Mouse (Mus musculus): ENCODE measurements around the gene Hormad2. TPM values are rescaled to one million over a fixed set of nuclear protein-coding genes. Genes with fewer than 3 reads are reported as not detected.

The Hormad2 gene
- polyA plus RNA-seq, 1 experiment from 2014 or later, result 0.17 TPM

DNA sequence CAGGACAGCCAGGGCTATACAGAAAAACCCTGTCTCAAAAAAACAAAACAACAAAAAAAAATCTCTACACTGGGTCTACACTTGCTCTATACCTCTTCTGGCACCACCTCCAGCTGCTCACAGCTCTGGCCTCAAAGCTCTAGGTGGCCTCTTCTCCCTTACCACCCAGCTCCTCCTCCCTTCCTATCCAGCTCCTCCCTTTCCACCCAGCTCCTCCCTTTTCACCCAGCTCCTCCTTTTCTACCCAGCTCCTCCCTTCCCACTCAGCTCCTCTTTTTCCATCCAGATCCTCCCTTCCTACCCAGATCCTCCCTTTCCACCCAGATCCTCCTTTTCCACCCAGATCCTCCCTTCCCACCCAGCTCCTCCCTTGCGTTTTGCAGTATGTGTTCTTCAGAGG is 26.5 kb upstream of the Hormad2 start:
- Histone ChIP-seq H3K27me3 (replicated peaks) (no peaks in the 10 kb centered on the region), H3K4me3 (replicated peaks) (no peak overlapping the region), H3K27ac (no peak overlapping the region), H3K36me3 (no peaks in the 10 kb centered on the region), H3K9me3 (no peaks in the 10 kb centered on the region), H3K9ac (no peak overlapping the region), H3K4me2 (no peak overlapping the region), H3K4me1 (no peaks in the 10 kb centered on the region)
- ATAC-seq (ENCODE audit: insufficient read depth, low FRiP score, low read depth), result no peak
- 91% methylated on average over 1 of the region's 1 CpGs for WGBS

DNA sequence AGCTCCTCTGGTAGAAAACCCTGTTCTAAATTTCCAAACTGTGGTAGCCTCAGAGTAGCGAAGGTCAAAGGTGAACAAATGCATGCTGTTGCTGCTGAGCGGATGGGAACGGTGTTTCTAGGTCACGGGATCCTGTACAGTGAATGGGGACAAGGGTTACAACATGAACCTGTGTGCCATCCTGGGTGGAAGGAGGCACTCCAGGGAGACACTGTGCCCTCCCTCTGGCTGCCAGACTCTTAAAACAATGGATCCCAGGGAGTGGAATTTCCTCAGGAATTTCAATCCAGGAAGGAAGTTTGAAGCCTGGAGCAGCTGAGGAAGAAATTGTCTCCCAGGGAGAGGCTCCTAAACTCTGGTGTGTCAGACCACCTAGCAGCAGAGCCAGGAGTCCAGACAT is 25.3 kb upstream of the Hormad2 start:
- Histone ChIP-seq H3K36me3 (no peaks in the 10 kb centered on the region), H3K27me3 (replicated peaks) (no peaks in the 10 kb centered on the region), H3K9me3 (no peaks in the 10 kb centered on the region), H3K4me1 (no peaks in the 10 kb centered on the region), H3K27ac (no peak overlapping the region), H3K4me3 (replicated peaks) (no peak overlapping the region), H3K9ac (no peak overlapping the region), H3K4me2 (no peak overlapping the region)
- ATAC-seq (ENCODE audit: insufficient read depth, low FRiP score, low read depth), result no peak
- WGBS, result 64% methylated on average over 4 of the region's 4 CpGs

DNA sequence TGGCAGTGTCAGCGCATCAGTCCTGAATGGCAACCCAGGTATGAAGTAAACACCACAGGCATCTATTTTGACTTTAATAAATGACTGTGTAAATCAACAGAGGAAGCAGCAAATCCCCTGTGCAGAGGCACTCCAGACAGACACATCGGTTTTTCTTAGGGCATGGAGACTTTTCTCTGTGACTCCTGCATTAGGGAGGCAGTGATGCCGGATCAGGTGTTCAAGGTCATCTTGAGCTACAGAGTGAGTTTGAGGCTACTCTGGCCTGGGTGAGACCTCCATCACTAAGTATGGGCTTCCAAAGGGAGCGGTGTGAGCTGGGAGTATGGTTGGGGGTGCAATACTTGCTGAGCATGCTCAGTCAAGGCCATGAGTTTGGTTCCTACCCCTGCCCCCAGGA is 23.7 kb upstream of the Hormad2 start:
- H3K9ac ChIP-seq, result no peak overlapping the region
- H3K4me1 ChIP-seq, result no peaks in the 10 kb centered on the region
- no peaks in the 10 kb centered on the region for H3K27me3 ChIP-seq (replicated peaks)
- no peaks in the 10 kb centered on the region for H3K36me3 ChIP-seq
- no peak overlapping the region for H3K4me3 ChIP-seq (replicated peaks)
- 86% methylated on average over 4 of the region's 4 CpGs for whole genome bisulfite sequencing
- no peak for ATAC-seq (ENCODE audit: insufficient read depth, low FRiP score, low read depth)
- no peak overlapping the region for H3K4me2 ChIP-seq
- no peak overlapping the region for H3K27ac ChIP-seq
- H3K9me3 ChIP-seq, result no peaks in the 10 kb centered on the region

DNA sequence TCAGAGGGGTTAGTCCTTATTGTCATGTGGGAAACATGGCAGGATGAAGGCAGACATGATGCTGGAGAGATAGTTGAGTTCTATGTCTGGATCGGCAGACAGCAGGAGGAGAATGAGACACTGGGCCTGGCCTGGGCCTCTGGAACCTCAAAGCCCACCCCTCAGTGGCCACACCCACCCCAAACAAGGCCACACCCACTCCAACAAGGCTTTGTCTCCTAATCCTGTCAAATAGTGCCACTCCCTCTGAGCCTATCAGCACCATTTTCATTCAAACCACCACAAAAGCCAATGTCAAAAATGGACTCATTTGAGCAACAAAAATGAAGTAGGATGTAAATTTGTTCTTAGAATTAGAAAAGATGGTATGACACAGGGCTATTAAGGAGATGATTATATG is 23.3 kb upstream of the Hormad2 start:
- 84% methylated on average over 1 of the region's 1 CpGs for WGBS
- no peaks in the 10 kb centered on the region for H3K9me3 ChIP-seq
- H3K4me3 ChIP-seq (replicated peaks), result no peak overlapping the region
- H3K4me2 ChIP-seq, result no peak overlapping the region
- no peak for ATAC-seq (ENCODE audit: insufficient read depth, low FRiP score, low read depth)
- H3K9ac ChIP-seq, result no peak overlapping the region
- no peaks in the 10 kb centered on the region for H3K27me3 ChIP-seq (replicated peaks)
- no peak overlapping the region for H3K27ac ChIP-seq
- no peaks in the 10 kb centered on the region for H3K36me3 ChIP-seq
- no peaks in the 10 kb centered on the region for H3K4me1 ChIP-seq

DNA sequence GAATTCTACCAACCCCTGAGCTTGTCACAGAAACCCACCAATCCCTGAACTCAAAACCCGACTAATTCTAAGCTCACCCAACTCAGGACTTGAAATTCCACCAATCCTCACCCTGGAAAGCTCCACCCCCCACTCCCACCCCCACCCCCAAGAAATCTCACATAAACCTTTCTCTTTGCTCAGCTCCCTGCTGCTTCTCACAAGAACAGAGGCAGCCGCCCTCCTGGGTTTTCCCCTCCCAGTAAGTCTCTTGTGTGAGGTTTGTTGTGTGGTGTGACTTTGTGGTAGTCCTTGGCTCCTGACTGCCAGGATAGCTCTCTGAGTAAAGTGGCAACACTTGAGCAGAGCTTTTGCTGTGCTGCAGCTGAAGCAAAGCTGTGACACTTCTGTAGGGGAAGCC is 22.0 kb upstream of the Hormad2 start:
- 46% methylated on average over 2 of the region's 2 CpGs for WGBS
- Histone ChIP-seq H3K4me3 (replicated peaks) (no peak overlapping the region), H3K9ac (no peak overlapping the region), H3K4me1 (no peaks in the 10 kb centered on the region), H3K27me3 (replicated peaks) (no peaks in the 10 kb centered on the region), H3K4me2 (no peak overlapping the region), H3K9me3 (no peaks in the 10 kb centered on the region), H3K27ac (no peak overlapping the region), H3K36me3 (no peaks in the 10 kb centered on the region)
- no peak for ATAC-seq (ENCODE audit: insufficient read depth, low FRiP score, low read depth)

DNA sequence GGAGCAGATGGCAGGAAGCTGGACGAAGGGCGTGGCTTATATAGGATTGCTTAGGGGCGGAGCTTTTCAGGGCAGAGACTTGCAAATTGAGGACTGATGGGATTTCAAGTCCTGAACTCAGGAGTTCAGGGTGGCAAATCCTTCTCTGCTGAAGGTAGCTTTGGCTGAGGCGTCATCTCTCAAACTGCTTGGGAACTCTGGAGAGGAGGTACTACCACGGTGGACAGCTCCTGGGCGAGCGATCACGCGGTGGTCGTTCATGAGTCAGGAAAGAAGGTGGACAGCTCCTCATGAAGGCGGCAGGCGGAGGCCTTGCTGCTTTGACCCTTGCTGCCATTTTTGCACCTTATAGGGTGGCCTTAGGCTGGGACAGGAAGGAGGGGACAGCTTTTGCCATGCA is 20.2 kb upstream of the Hormad2 start:
- Histone ChIP-seq H3K36me3 (no peaks in the 10 kb centered on the region), H3K27ac (no peak overlapping the region), H3K27me3 (replicated peaks) (no peaks in the 10 kb centered on the region), H3K9me3 (no peaks in the 10 kb centered on the region), H3K9ac (no peak overlapping the region), H3K4me3 (replicated peaks) (no peak overlapping the region), H3K4me1 (no peaks in the 10 kb centered on the region), H3K4me2 (no peak overlapping the region)
- 10% methylated on average over 12 of the region's 12 CpGs for WGBS
- ATAC-seq (ENCODE audit: insufficient read depth, low FRiP score, low read depth), result no peak

DNA sequence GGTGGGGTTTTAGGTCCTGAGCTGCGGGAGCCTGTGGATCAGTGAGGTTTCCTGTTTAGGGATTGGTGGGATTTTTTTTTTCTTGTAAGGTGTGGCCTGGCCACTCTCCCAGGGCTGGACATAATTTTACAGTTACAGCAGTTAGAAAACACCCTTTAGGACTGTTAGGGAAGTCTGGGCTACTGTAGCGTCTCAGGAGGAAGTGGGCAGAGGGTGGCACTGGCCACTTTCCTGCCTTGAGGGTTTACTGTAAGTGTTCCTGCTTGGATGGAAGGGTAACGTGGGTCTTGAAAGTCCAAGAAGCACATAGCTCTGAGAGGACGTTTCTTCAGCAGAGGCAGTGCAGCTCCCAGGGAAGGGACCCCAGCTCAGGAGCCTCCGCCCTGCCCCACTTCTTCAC is 19.7 kb upstream of the Hormad2 start:
- no peak overlapping the region for H3K27ac ChIP-seq
- ATAC-seq (ENCODE audit: insufficient read depth, low FRiP score, low read depth), result no peak
- H3K9me3 ChIP-seq, result no peaks in the 10 kb centered on the region
- no peaks in the 10 kb centered on the region for H3K36me3 ChIP-seq
- no peaks in the 10 kb centered on the region for H3K27me3 ChIP-seq (replicated peaks)
- no peak overlapping the region for H3K9ac ChIP-seq
- 43% methylated on average over 5 of the region's 5 CpGs for WGBS
- H3K4me3 ChIP-seq (replicated peaks), result no peak overlapping the region
- H3K4me1 ChIP-seq, result no peaks in the 10 kb centered on the region
- H3K4me2 ChIP-seq, result no peak overlapping the region

DNA sequence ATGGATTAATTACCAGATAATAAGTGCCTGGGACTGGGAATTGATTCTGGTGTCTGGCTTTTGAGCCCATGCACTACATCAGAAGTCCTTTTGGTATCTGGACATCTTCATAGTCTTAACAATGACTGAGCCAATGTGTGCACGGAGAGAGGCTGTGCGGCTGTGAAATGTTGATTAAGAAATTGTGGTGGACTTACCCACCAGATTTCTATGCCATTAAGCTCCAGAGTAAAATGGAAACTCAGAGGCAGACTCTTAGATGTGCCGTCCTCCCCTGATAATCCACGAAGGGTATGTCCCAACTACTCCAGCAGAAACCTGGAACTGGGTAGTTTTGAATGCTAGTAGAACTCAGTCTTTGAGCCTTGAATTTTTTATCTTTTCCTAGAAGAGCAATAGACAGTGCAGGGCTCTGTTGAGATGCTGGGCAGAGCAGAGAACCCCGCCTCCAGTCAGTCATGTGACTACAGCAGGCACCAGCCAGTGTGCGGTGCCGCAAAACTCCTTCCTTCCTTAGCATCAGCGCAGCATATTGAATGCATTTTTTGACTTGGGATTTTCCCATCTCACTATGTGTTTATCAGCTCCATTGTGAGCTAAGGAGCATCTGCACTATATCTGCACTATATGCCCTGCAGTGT is 14.1 kb upstream of the Hormad2 start:
- ATAC-seq (ENCODE audit: insufficient read depth, low FRiP score, low read depth), result no peak
- H3K4me3 ChIP-seq (replicated peaks), result no peak overlapping the region
- no peak overlapping the region for H3K27ac ChIP-seq
- 77% methylated on average over 8 of the region's 8 CpGs for WGBS
- no peaks in the 10 kb centered on the region for H3K9me3 ChIP-seq
- no peaks in the 10 kb centered on the region for H3K27me3 ChIP-seq (replicated peaks)
- no peaks in the 10 kb centered on the region for H3K4me1 ChIP-seq
- no peaks in the 10 kb centered on the region for H3K36me3 ChIP-seq
- no peak overlapping the region for H3K9ac ChIP-seq
- no peak overlapping the region for H3K4me2 ChIP-seq

DNA sequence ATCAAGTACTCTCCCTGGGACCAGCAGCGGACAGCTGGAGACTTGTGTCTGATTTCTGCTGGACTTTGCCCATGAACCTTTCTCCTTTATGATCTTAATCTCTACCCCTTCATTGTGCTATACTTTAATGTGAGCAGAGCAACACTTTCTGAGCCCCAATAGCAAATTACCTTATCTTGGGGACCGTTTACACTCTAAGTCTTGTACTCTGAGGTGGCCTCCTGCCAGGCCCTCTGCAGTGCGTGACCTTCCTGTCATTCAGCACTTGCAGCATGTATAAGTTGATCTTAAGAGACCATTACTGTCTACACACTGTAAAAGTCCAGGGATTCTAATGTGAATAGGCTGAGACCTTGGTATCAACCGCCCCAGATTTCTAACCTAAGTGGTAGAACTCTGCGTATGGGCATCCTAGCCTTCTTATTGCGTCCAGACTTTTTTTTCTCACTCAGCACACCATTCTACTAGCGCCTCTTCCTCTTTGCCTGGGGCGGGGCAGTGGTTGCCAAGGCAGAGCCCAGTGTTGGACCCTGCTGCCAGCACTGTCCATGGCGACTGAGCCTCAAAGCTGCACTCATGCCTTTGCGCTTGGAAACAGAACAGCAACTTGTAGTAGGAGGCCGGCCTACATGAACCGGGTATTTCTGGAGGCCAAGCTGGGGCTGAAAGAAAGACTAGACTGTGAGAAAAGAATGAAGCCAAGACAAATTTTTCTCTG is 11.7 kb upstream of the Hormad2 start:
- Histone ChIP-seq H3K27me3 (replicated peaks) (no peaks in the 10 kb centered on the region), H3K36me3 (no peaks in the 10 kb centered on the region), H3K4me1 (no peaks in the 10 kb centered on the region), H3K9ac (no peak overlapping the region), H3K9me3 (no peaks in the 10 kb centered on the region), H3K4me2 (no peak overlapping the region), H3K4me3 (replicated peaks) (no peak overlapping the region), H3K27ac (peak overlapping the region; percentile 48; the same call in 1 of the 2 replicates)
- 72% methylated on average over 12 of the region's 12 CpGs for WGBS
- ATAC-seq (ENCODE audit: insufficient read depth, low FRiP score, low read depth), result peak; percentile 87

DNA sequence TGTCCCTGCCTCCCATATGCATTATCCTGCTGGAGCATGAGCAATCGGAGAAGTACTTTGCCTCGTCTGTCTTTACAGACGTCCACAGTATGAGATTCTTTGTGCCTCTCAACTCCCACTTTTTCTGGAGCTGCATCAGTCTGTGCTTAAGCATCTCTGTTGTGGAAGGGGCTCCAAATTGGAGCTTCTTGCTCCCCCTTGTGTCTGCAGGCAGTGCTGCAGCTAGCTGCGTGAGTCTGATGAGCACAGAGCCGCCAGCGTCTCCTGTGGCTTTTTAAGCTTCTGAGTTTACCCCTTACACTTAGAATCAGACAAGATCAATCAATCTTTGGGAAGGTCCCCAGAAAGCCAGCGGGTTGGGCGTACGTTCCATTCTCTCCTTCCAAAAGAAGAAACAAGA is 10.2 kb upstream of the Hormad2 start:
- Histone ChIP-seq H3K27me3 (replicated peaks) (no peaks in the 10 kb centered on the region), H3K4me1 (no peaks in the 10 kb centered on the region), H3K9me3 (no peaks in the 10 kb centered on the region), H3K9ac (no peak overlapping the region), H3K27ac (no peak overlapping the region), H3K4me2 (no peak overlapping the region), H3K4me3 (replicated peaks) (no peak overlapping the region), H3K36me3 (no peaks in the 10 kb centered on the region)
- WGBS, result 19% methylated on average over 9 of the region's 9 CpGs
- no peak for ATAC-seq (ENCODE audit: insufficient read depth, low FRiP score, low read depth)

DNA sequence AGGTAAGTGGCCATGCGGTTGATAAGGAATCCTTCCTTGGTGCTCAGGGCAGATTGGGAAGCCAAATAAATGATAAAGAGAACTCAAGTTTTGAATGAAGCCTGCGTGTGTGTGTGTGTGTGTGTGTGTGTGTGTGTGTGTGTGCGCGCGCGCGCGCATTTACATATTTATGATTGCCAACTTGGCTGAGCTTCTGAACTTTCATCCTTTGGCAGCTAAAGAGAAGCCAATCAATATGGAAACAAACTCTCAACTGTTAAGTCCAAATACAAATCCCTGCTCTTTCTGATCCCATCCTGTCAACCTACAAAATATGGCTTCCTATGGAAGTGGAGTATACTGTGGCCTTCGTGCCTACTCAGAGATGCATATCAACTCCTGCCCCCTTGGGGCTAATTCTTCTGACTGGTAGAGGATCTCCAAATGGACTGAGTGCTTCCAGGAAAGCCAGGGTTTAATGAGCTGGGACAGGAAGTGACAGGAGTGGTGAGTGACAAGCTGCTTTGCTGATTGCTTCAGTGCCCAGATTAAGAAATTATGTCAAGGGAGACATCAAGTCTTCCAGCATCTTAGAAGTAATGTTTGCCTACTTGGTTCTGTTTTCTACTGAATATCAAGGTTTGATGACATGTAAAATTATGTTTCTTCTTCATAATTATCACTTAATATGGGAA is 5.4 kb upstream of the Hormad2 start:
- Histone ChIP-seq H3K4me2 (no peak overlapping the region), H3K9me3 (no peaks in the 10 kb centered on the region), H3K36me3 (no peaks in the 10 kb centered on the region), H3K27me3 (replicated peaks) (no peaks in the 10 kb centered on the region), H3K4me3 (replicated peaks) (no peak overlapping the region), H3K4me1 (no peaks in the 10 kb centered on the region), H3K9ac (no peak overlapping the region), H3K27ac (no peak overlapping the region)
- ATAC-seq (ENCODE audit: insufficient read depth, low FRiP score, low read depth), result no peak
- 93% methylated on average over 9 of the region's 9 CpGs for WGBS

DNA sequence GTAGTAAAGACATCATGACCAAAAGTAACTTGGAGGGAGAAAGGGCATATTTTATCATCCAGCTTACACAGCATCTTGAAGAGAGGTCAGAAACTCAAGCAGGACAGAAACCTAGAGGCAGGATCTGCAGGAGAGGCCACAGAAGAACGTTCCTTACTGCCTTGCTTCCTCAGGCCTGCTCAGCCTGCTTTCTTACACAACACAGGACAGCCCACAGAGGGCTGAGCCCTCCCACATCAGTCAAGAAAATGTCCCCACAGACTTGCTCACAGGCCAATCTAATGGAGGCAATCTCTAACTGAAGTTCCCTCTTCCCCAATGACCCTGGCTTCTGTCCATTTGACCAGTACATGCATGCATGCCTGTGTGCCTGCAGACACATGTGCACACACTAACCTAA is 1.4 kb upstream of the Hormad2 start:
- Histone ChIP-seq H3K4me2 (no peak overlapping the region), H3K27me3 (replicated peaks) (no peaks in the 10 kb centered on the region), H3K9ac (no peak overlapping the region), H3K36me3 (no peaks in the 10 kb centered on the region), H3K9me3 (no peaks in the 10 kb centered on the region), H3K27ac (no peak overlapping the region), H3K4me3 (replicated peaks) (no peak overlapping the region), H3K4me1 (0 out of 2 replicates have a peak, but pooled peaks cover 3% of the 10 kb centered on the region)
- ATAC-seq (ENCODE audit: insufficient read depth, low FRiP score, low read depth), result no peak
- WGBS, result 41% methylated on average over 1 of the region's 1 CpGs
